Mouse (Mus musculus): ENCODE measurements around the gene Fgfr2. TPM values are rescaled to one million over a fixed set of nuclear protein-coding genes. Genes with fewer than 3 reads are reported as not detected.

Gene Fgfr2
- polyA plus RNA-seq, 1 experiment from 2014 or later = 24.1 TPM

- H3K4me2 ChIP-seq (ENCODE audit: low read length) = no peak overlapping the region
- no peak overlapping the region for H3K27ac ChIP-seq (ENCODE audit: low read depth, low read length)
- no peak overlapping the region for H3K4me3 ChIP-seq (ENCODE audit: low read length)
- no peak overlapping the region for H3K9ac ChIP-seq (ENCODE audit: low read depth, low read length)
- H3K27me3 ChIP-seq (replicated peaks; ENCODE audit: control insufficient read depth, insufficient read depth, low read length) = no peaks in the 10 kb centered on the region
- no peaks in the 10 kb centered on the region for H3K9me3 ChIP-seq (ENCODE audit: control insufficient read depth, low read length)
- no peak for ATAC-seq
- no peaks in the 10 kb centered on the region for H3K4me1 ChIP-seq (ENCODE audit: control insufficient read depth, insufficient read depth, low read depth, low read length)
- H3K36me3 ChIP-seq (ENCODE audit: control insufficient read depth, insufficient read depth, low read length) = no peaks in the 10 kb centered on the region
- WGBS = 67% methylated on average over 8 of the region's 8 CpGs
Measured at GRCm38 (mm10) chr7:130803251-130803825, 2319.8 kb downstream of the Fgfr2 start.

- Histone ChIP-seq H3K36me3 (ENCODE audit: control insufficient read depth, insufficient read depth, low read length) (no peaks in the 10 kb centered on the region), H3K27ac (ENCODE audit: low read depth, low read length) (no peak overlapping the region), H3K27me3 (replicated peaks; ENCODE audit: control insufficient read depth, insufficient read depth, low read length) (no peaks in the 10 kb centered on the region), H3K4me1 (ENCODE audit: control insufficient read depth, insufficient read depth, low read depth, low read length) (no peaks in the 10 kb centered on the region), H3K9me3 (ENCODE audit: control insufficient read depth, low read length) (no peaks in the 10 kb centered on the region), H3K9ac (ENCODE audit: low read depth, low read length) (no peak overlapping the region), H3K4me2 (ENCODE audit: low read length) (no peak overlapping the region), H3K4me3 (ENCODE audit: low read length) (no peak overlapping the region)
- WGBS = 96% methylated on average over 4 of the region's 4 CpGs
- ATAC-seq = no peak
Measured at GRCm38 (mm10) chr7:130801811-130802210, 2321.3 kb downstream of the Fgfr2 start.

- H3K36me3 ChIP-seq (ENCODE audit: control insufficient read depth, insufficient read depth, low read length) = no peaks in the 10 kb centered on the region
- no peaks in the 10 kb centered on the region for H3K9me3 ChIP-seq (ENCODE audit: control insufficient read depth, low read length)
- H3K4me3 ChIP-seq (ENCODE audit: low read length) = no peak overlapping the region
- no peaks in the 10 kb centered on the region for H3K27me3 ChIP-seq (replicated peaks; ENCODE audit: control insufficient read depth, insufficient read depth, low read length)
- no peak overlapping the region for H3K27ac ChIP-seq (ENCODE audit: low read depth, low read length)
- no peak overlapping the region for H3K9ac ChIP-seq (ENCODE audit: low read depth, low read length)
- H3K4me2 ChIP-seq (ENCODE audit: low read length) = no peak overlapping the region
- no peak for ATAC-seq
- H3K4me1 ChIP-seq (ENCODE audit: control insufficient read depth, insufficient read depth, low read depth, low read length) = no peaks in the 10 kb centered on the region
- 81% methylated on average over 4 of the region's 4 CpGs for WGBS
Measured at GRCm38 (mm10) chr7:130800681-130801080, 2322.5 kb downstream of the Fgfr2 start.

GRCm38 (mm10) chr7:130799418-130799817 lies 2323.7 kb downstream of the Fgfr2 start:
- Histone ChIP-seq H3K36me3 (ENCODE audit: control insufficient read depth, insufficient read depth, low read length) (no peaks in the 10 kb centered on the region), H3K4me3 (ENCODE audit: low read length) (no peak overlapping the region), H3K4me1 (ENCODE audit: control insufficient read depth, insufficient read depth, low read depth, low read length) (no peaks in the 10 kb centered on the region), H3K9me3 (ENCODE audit: control insufficient read depth, low read length) (no peaks in the 10 kb centered on the region), H3K9ac (ENCODE audit: low read depth, low read length) (no peak overlapping the region), H3K27me3 (replicated peaks; ENCODE audit: control insufficient read depth, insufficient read depth, low read length) (no peaks in the 10 kb centered on the region), H3K27ac (ENCODE audit: low read depth, low read length) (no peak overlapping the region), H3K4me2 (ENCODE audit: low read length) (no peak overlapping the region)
- no peak for ATAC-seq
- 85% methylated on average over 10 of the region's 10 CpGs for WGBS

GRCm38 (mm10) chr7:130797524-130797923 lies 2325.6 kb downstream of the Fgfr2 start:
- no peaks in the 10 kb centered on the region for H3K9me3 ChIP-seq (ENCODE audit: control insufficient read depth, low read length)
- 95% methylated on average over 6 of the region's 6 CpGs for WGBS
- no peaks in the 10 kb centered on the region for H3K27me3 ChIP-seq (replicated peaks; ENCODE audit: control insufficient read depth, insufficient read depth, low read length)
- H3K9ac ChIP-seq (ENCODE audit: low read depth, low read length) = no peak overlapping the region
- H3K36me3 ChIP-seq (ENCODE audit: control insufficient read depth, insufficient read depth, low read length) = no peaks in the 10 kb centered on the region
- H3K27ac ChIP-seq (ENCODE audit: low read depth, low read length) = no peak overlapping the region
- H3K4me3 ChIP-seq (ENCODE audit: low read length) = no peak overlapping the region
- no peak for ATAC-seq
- no peaks in the 10 kb centered on the region for H3K4me1 ChIP-seq (ENCODE audit: control insufficient read depth, insufficient read depth, low read depth, low read length)
- H3K4me2 ChIP-seq (ENCODE audit: low read length) = no peak overlapping the region

- Histone ChIP-seq H3K4me2 (ENCODE audit: low read length) (no peak overlapping the region), H3K27me3 (replicated peaks; ENCODE audit: control insufficient read depth, insufficient read depth, low read length) (no peaks in the 10 kb centered on the region), H3K9ac (ENCODE audit: low read depth, low read length) (no peak overlapping the region), H3K4me1 (ENCODE audit: control insufficient read depth, insufficient read depth, low read depth, low read length) (no peaks in the 10 kb centered on the region), H3K27ac (ENCODE audit: low read depth, low read length) (no peak overlapping the region), H3K36me3 (ENCODE audit: control insufficient read depth, insufficient read depth, low read length) (no peaks in the 10 kb centered on the region), H3K9me3 (ENCODE audit: control insufficient read depth, low read length) (no peaks in the 10 kb centered on the region), H3K4me3 (ENCODE audit: low read length) (no peak overlapping the region)
- WGBS = 77% methylated on average over 8 of the region's 8 CpGs
- no peak for ATAC-seq
Measured at GRCm38 (mm10) chr7:130796786-130797185, 2326.4 kb downstream of the Fgfr2 start.

DNA sequence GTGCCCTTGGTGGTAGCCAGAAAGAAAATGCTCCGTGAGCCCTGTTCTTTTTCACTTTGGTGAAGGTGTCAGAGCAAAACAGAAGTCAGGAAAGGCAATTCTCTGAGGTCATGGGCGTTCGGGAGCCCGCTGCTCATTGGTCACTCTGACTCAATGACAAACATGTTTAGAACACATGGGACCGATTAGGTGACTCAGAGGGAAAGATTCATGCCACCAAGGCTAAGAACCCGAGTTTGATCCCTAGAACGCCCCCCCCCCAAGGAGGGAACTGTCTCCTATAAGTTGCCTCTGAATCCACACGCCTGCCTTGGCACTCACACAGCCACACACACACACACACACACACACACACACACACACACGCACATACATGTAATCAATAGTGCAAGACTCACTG lies 2329.5 kb downstream of the Fgfr2 start:
- Histone ChIP-seq H3K9ac (ENCODE audit: low read depth, low read length) (no peak overlapping the region), H3K27me3 (replicated peaks; ENCODE audit: control insufficient read depth, insufficient read depth, low read length) (no peaks in the 10 kb centered on the region), H3K27ac (ENCODE audit: low read depth, low read length) (no peak overlapping the region), H3K4me3 (ENCODE audit: low read length) (no peak overlapping the region), H3K4me2 (ENCODE audit: low read length) (no peak overlapping the region), H3K9me3 (ENCODE audit: control insufficient read depth, low read length) (no peaks in the 10 kb centered on the region), H3K36me3 (ENCODE audit: control insufficient read depth, insufficient read depth, low read length) (no peaks in the 10 kb centered on the region), H3K4me1 (ENCODE audit: control insufficient read depth, insufficient read depth, low read depth, low read length) (no peaks in the 10 kb centered on the region)
- no peak for ATAC-seq
- 87% methylated on average over 9 of the region's 9 CpGs for WGBS

- Histone ChIP-seq H3K4me3 (ENCODE audit: low read length) (no peak overlapping the region), H3K27me3 (replicated peaks; ENCODE audit: control insufficient read depth, insufficient read depth, low read length) (no peaks in the 10 kb centered on the region), H3K9ac (ENCODE audit: low read depth, low read length) (no peak overlapping the region), H3K4me2 (ENCODE audit: low read length) (no peak overlapping the region), H3K27ac (ENCODE audit: low read depth, low read length) (no peak overlapping the region), H3K9me3 (ENCODE audit: control insufficient read depth, low read length) (no peaks in the 10 kb centered on the region), H3K36me3 (ENCODE audit: control insufficient read depth, insufficient read depth, low read length) (no peaks in the 10 kb centered on the region), H3K4me1 (ENCODE audit: control insufficient read depth, insufficient read depth, low read depth, low read length) (no peaks in the 10 kb centered on the region)
- no peak for ATAC-seq
- WGBS = 76% methylated on average over 7 of the region's 7 CpGs
Measured at GRCm38 (mm10) chr7:130789456-130789855, 2333.7 kb downstream of the Fgfr2 start.

- Histone ChIP-seq H3K9ac (ENCODE audit: low read depth, low read length) (no peak overlapping the region), H3K36me3 (ENCODE audit: control insufficient read depth, insufficient read depth, low read length) (no peaks in the 10 kb centered on the region), H3K4me1 (ENCODE audit: control insufficient read depth, insufficient read depth, low read depth, low read length) (no peaks in the 10 kb centered on the region), H3K27me3 (replicated peaks; ENCODE audit: control insufficient read depth, insufficient read depth, low read length) (no peaks in the 10 kb centered on the region), H3K4me3 (ENCODE audit: low read length) (no peak overlapping the region), H3K9me3 (ENCODE audit: control insufficient read depth, low read length) (no peaks in the 10 kb centered on the region), H3K27ac (ENCODE audit: low read depth, low read length) (no peak overlapping the region), H3K4me2 (ENCODE audit: low read length) (no peak overlapping the region)
- ATAC-seq = no peak
- 90% methylated on average over 3 of the region's 3 CpGs for WGBS
Measured at GRCm38 (mm10) chr7:130788950-130789349, 2334.2 kb downstream of the Fgfr2 start.

GRCm38 (mm10) chr7:130787537-130787936 lies 2335.6 kb downstream of the Fgfr2 start:
- Histone ChIP-seq H3K4me2 (ENCODE audit: low read length) (no peak overlapping the region), H3K9ac (ENCODE audit: low read depth, low read length) (no peak overlapping the region), H3K36me3 (ENCODE audit: control insufficient read depth, insufficient read depth, low read length) (no peaks in the 10 kb centered on the region), H3K9me3 (ENCODE audit: control insufficient read depth, low read length) (no peaks in the 10 kb centered on the region), H3K4me1 (ENCODE audit: control insufficient read depth, insufficient read depth, low read depth, low read length) (no peaks in the 10 kb centered on the region), H3K27ac (ENCODE audit: low read depth, low read length) (no peak overlapping the region), H3K4me3 (ENCODE audit: low read length) (no peak overlapping the region), H3K27me3 (replicated peaks; ENCODE audit: control insufficient read depth, insufficient read depth, low read length) (no peaks in the 10 kb centered on the region)
- 96% methylated on average over 4 of the region's 4 CpGs for WGBS
- ATAC-seq = no peak
